Mouse (Mus musculus): Measurements from ENCODE around the gene Stk32c. TPM values are rescaled to one million over a fixed set of nuclear protein-coding genes. Genes with fewer than 3 reads are reported as not detected.

The Stk32c gene
- polyA plus RNA-seq, 1 experiment from 2014 or later, result 0.06 TPM

DNA sequence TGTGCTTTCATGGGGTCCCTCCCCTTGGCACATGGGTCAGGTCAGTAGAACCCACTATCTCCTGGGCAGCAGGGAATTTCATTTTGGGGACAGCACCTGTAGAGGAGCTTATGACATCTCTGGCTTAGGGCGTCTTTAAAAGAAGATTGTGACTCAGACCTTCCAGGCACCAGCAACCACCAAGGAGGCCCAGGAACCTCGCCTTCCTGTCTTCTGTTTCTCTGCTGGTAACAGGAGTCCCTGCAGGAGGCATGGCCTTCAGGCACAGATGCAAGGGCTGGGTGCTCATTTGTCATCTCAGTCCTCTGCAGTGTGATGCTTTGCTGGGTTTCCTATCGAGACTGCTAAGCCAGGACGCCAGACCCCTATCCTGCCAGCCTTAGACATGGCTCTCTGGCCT lies 84.1 kb downstream of the Stk32c start:
- H3K27ac ChIP-seq (ENCODE audit: low read length), result no peak overlapping the region
- H3K4me2 ChIP-seq (replicated peaks; ENCODE audit: low read depth, low read length), result no peak overlapping the region
- no peak overlapping the region for H3K9ac ChIP-seq (replicated peaks; ENCODE audit: low read depth)
- TF ChIP-seq EP300 (IDR thresholded peaks at IDR 0.05) (no peak), CTCF (IDR thresholded peaks at IDR 0.05) (no peak)
- H3K4me3 ChIP-seq (ENCODE audit: low read depth, low read length), result no peak overlapping the region
- H3K27me3 ChIP-seq (replicated peaks; ENCODE audit: insufficient read depth, low read length), result no peaks in the 10 kb centered on the region
- DNase-seq (ENCODE audit: low spot score) (no peak), ATAC-seq (no peak)
- H3K36me3 ChIP-seq (ENCODE audit: insufficient read depth, low read length), result no peaks in the 10 kb centered on the region
- no peaks in the 10 kb centered on the region for H3K4me1 ChIP-seq (ENCODE audit: insufficient read depth, low read depth, low read length)
- 61% methylated on average over 4 of the region's 4 CpGs for WGBS
- H3K9me3 ChIP-seq (ENCODE audit: low read length), result no peaks in the 10 kb centered on the region

DNA sequence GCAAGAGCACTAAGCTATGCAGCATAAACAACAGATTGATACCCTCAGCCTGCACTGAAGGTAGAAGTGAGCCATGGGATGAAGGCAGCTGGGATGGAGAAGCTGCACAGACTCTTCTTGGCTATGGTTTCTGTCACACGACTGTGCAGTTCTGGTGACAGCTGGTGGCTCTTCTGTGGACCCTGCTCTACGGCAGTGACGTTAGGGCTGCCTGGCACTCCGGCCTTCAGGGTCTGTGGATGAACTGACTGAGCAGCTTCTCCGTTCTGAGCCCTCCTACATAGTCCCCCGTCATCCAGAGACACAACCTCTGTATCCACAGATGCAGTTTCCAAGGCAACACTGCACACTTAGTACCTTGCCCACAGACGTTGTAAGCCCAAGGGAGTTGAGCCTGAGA lies 86.6 kb downstream of the Stk32c start:
- H3K4me1 ChIP-seq (ENCODE audit: insufficient read depth, low read depth, low read length), result no peaks in the 10 kb centered on the region
- 62% methylated on average over 7 of the region's 7 CpGs for WGBS
- no peak overlapping the region for H3K4me3 ChIP-seq (ENCODE audit: low read depth, low read length)
- no peaks in the 10 kb centered on the region for H3K9me3 ChIP-seq (ENCODE audit: low read length)
- TF ChIP-seq EP300 (IDR thresholded peaks at IDR 0.05) (no peak), CTCF (IDR thresholded peaks at IDR 0.05) (no peak)
- H3K27me3 ChIP-seq (replicated peaks; ENCODE audit: insufficient read depth, low read length), result no peaks in the 10 kb centered on the region
- ATAC-seq, result no peak
- H3K27ac ChIP-seq (ENCODE audit: low read length), result no peak overlapping the region
- H3K9ac ChIP-seq (replicated peaks; ENCODE audit: low read depth), result no peak overlapping the region
- no peak overlapping the region for H3K4me2 ChIP-seq (replicated peaks; ENCODE audit: low read depth, low read length)
- H3K36me3 ChIP-seq (ENCODE audit: insufficient read depth, low read length), result no peaks in the 10 kb centered on the region
- DNase-seq (ENCODE audit: low spot score), result no peak

DNA sequence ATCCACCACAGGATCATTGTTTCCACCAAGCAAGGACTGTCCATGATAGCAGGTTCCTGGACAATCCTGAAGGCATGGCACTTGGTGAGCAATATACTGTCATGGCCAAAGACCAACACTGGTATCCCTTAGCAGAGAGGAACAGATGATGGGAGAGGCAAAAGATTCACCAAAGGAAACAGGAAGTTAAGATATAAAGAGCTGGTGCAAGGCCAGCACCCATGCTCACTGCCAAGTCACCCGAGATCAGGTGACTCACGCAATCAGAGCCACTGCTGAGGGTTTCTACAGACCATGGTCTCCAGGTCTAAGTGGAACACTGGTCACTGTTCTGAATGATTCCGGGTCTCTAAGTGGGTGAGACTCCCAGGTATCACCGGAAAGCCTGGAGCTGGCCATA lies 87.2 kb downstream of the Stk32c start:
- TF ChIP-seq EP300 (IDR thresholded peaks at IDR 0.05) (no peak), CTCF (IDR thresholded peaks at IDR 0.05) (no peak)
- ATAC-seq (no peak), DNase-seq (ENCODE audit: low spot score) (no peak)
- 63% methylated on average over 4 of the region's 4 CpGs for WGBS
- Histone ChIP-seq H3K27ac (ENCODE audit: low read length) (no peak overlapping the region), H3K9ac (replicated peaks; ENCODE audit: low read depth) (no peak overlapping the region), H3K4me1 (ENCODE audit: insufficient read depth, low read depth, low read length) (no peaks in the 10 kb centered on the region), H3K9me3 (ENCODE audit: low read length) (no peaks in the 10 kb centered on the region), H3K4me2 (replicated peaks; ENCODE audit: low read depth, low read length) (no peak overlapping the region), H3K27me3 (replicated peaks; ENCODE audit: insufficient read depth, low read length) (no peaks in the 10 kb centered on the region), H3K4me3 (ENCODE audit: low read depth, low read length) (no peak overlapping the region), H3K36me3 (ENCODE audit: insufficient read depth, low read length) (no peaks in the 10 kb centered on the region)

DNA sequence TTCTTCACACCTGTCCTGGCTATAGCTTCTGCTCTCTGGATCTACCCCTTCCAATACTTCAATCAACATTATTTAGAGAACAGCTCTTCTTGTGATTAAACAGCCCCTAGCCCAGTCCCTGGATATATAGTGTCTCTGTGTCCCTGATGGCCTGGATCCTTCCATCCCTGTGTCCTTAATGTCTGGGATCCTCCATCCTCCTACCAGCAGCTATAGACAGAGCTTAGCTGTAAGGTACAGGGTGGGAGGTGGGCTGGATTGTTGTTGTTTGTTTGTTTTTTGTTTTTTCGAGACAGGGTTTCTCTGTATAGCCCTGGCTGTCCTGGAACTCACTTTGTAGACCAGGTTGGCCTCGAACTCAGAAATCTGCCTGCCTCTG lies 93.3 kb downstream of the Stk32c start:
- Histone ChIP-seq H3K4me3 (ENCODE audit: low read depth, low read length) (no peak overlapping the region), H3K27me3 (replicated peaks; ENCODE audit: insufficient read depth, low read length) (no peaks in the 10 kb centered on the region), H3K9ac (replicated peaks; ENCODE audit: low read depth) (no peak overlapping the region), H3K27ac (ENCODE audit: low read length) (no peak overlapping the region), H3K36me3 (ENCODE audit: insufficient read depth, low read length) (no peaks in the 10 kb centered on the region), H3K4me1 (ENCODE audit: insufficient read depth, low read depth, low read length) (no peaks in the 10 kb centered on the region), H3K4me2 (replicated peaks; ENCODE audit: low read depth, low read length) (no peak overlapping the region), H3K9me3 (ENCODE audit: low read length) (no peaks in the 10 kb centered on the region)
- TF ChIP-seq EP300 (IDR thresholded peaks at IDR 0.05) (no peak), CTCF (IDR thresholded peaks at IDR 0.05) (no peak)
- ATAC-seq (no peak), DNase-seq (ENCODE audit: low spot score) (no peak)
- WGBS, result 36% methylated on average over 2 of the region's 2 CpGs

DNA sequence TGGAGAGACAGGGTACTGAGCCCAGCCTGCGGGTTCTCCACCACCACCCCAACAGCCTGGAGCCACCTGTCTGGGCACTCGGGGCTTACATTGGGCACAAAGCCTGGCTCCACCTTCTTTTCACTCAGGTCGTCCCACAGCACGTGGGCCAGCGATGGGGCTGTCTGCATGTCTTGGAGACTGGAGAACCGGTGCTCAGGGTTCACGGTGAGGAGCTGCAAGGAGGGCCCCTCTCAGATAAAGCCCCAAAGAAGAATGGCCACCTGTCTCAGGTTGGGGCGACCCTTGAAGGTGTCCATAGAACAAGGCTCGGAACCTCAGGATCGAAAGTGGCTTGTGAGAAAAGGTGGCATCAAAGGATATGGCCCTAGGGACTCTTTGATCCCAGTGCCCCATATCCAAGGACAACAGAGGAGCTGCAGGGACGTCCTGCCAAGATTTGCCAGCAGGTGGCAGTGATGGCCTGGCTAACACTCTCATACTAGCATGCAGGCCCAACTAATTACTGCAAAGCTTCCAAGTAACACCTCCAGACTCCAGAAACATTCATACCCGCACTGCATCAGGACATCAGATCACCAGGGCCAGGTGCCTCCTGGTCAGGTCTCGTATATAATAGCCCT lies 93.8 kb downstream of the Stk32c start:
- TF ChIP-seq EP300 (IDR thresholded peaks at IDR 0.05) (no peak), CTCF (IDR thresholded peaks at IDR 0.05) (peak; percentile 94)
- 36% methylated on average over 13 of the region's 13 CpGs for WGBS
- peak; percentile 55 for ATAC-seq

DNA sequence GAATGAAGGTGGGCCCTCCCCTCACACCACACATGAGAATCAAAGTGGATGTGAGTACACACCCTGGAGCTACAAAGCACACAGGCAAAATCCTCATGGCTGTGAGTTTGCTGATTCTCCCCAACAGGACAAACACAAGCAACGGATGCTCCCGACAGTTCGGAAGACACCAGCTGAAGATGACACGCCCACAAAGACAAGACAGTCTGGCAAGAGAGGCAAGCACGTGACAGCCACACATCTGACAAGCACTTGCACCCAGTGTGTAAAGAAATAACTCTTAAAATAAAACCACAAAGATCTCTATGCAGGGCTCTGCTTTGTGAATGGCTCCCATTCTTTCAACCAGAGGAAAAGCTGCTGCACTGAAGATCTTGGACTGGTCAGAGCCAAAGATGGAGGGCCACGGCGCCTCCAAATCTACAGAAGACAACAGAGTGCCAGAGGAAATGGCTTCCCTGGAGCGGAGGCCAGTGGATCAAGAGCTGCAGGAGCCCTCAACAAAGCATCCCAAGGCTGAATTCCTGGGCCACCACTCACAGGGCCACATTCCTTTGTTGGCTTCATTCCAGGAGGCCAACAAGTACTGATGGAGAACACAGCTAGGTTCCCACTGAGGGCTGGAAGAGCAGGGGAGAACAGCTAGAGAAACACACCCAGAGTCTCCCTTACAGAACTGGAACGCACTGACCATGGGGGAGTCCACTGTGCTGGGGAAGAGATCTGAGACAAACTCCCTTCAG lies 105.0 kb downstream of the Stk32c start:
- 66% methylated on average over 9 of the region's 9 CpGs for WGBS

More for the DNA sequence above, 93.8 kb downstream of the Stk32c start:
- no peak overlapping the region for H3K9ac ChIP-seq (replicated peaks; ENCODE audit: low read depth)
- H3K4me3 ChIP-seq (ENCODE audit: low read depth, low read length), result no peak overlapping the region
- no peak overlapping the region for H3K4me2 ChIP-seq (replicated peaks; ENCODE audit: low read depth, low read length)
- no peak overlapping the region for H3K27ac ChIP-seq (ENCODE audit: low read length)
- no peaks in the 10 kb centered on the region for H3K27me3 ChIP-seq (replicated peaks; ENCODE audit: insufficient read depth, low read length)
- DNase-seq (ENCODE audit: low spot score), result peak; percentile 80
- H3K36me3 ChIP-seq (ENCODE audit: insufficient read depth, low read length), result no peaks in the 10 kb centered on the region
- no peaks in the 10 kb centered on the region for H3K9me3 ChIP-seq (ENCODE audit: low read length)
- no peaks in the 10 kb centered on the region for H3K4me1 ChIP-seq (ENCODE audit: insufficient read depth, low read depth, low read length)

More for the DNA sequence above, 105.0 kb downstream of the Stk32c start:
- Histone ChIP-seq H3K27ac (ENCODE audit: low read length) (no peak overlapping the region), H3K4me1 (ENCODE audit: insufficient read depth, low read depth, low read length) (no peaks in the 10 kb centered on the region), H3K27me3 (replicated peaks; ENCODE audit: insufficient read depth, low read length) (no peaks in the 10 kb centered on the region), H3K9me3 (ENCODE audit: low read length) (no peaks in the 10 kb centered on the region), H3K36me3 (ENCODE audit: insufficient read depth, low read length) (no peaks in the 10 kb centered on the region), H3K4me3 (ENCODE audit: low read depth, low read length) (no peak overlapping the region), H3K9ac (replicated peaks; ENCODE audit: low read depth) (no peak overlapping the region), H3K4me2 (replicated peaks; ENCODE audit: low read depth, low read length) (no peak overlapping the region)
- TF ChIP-seq CTCF (IDR thresholded peaks at IDR 0.05) (no peak), EP300 (IDR thresholded peaks at IDR 0.05) (no peak)
- ATAC-seq, result no peak
- DNase-seq (ENCODE audit: low spot score), result peak; percentile 27

Measured in lung, postnatal 0 days (tissue).